11 mouse cellular contexts compared by ENCODE assay signal in genomic region chr7:47299612-47300011, GRCm38 (mm10). TPM values are rescaled to one million over a fixed set of nuclear protein-coding genes. Genes with fewer than 3 reads are reported as not detected.
"Had no signal": no experiment of that assay in that cellular context is flagged by ENCODE, and none has a peak within 500 bp of the region (broad histone marks: within the 10 kb centered on the region; RNA-seq: fewer than 3 reads in every experiment).

No protein-coding gene starts in this region.

RNA-seq across cellular contexts. Expression of gene Mrgpra9, which starts 47.0 kb away (rescaled TPM):
- total RNA-seq: left cerebral cortex, adult 8-10 months; left cerebral cortex, postnatal 10 days; left cerebral cortex, postnatal 14 days; left cerebral cortex, postnatal 25 days; left cerebral cortex, postnatal 36 days; left cerebral cortex, postnatal 4 days; liver, adult 2 months; megakaryocyte, adult 5-6 weeks; megakaryocyte-erythroid progenitor cell, adult 5-6 weeks; midbrain, postnatal 0 days; monocyte, adult 5-6 weeks had no signal

RNA-seq across cellular contexts. Expression of gene Mrgpra1, which starts 54.4 kb away (rescaled TPM):
- total RNA-seq: left cerebral cortex, adult 8-10 months; left cerebral cortex, postnatal 10 days; left cerebral cortex, postnatal 14 days; left cerebral cortex, postnatal 25 days; left cerebral cortex, postnatal 36 days; left cerebral cortex, postnatal 4 days; liver, adult 2 months; megakaryocyte, adult 5-6 weeks; megakaryocyte-erythroid progenitor cell, adult 5-6 weeks; midbrain, postnatal 0 days; monocyte, adult 5-6 weeks had no signal
